Mouse (Mus musculus) hindbrain, embryonic 11.5 days (tissue): ENCODE data around the gene Gpam. TPM values are rescaled to one million over a fixed set of nuclear protein-coding genes. Genes with fewer than 3 reads are reported as not detected.

Source experiments
- ATAC-seq: fragments of 200-750 bp; cut with Nextera tagmentation; 2 replicates; pipeline ENCODE4 v1.8.0; 2017; ENCODE audit warnings: mild to moderate bottlenecking, moderate TSS enrichment, moderate library complexity; ENCODE audit not compliant: low FRiP score
- DNase-seq: peaks from one replicate; pipeline ENCODE4 v3.0.0-alpha.2; 2015; ENCODE audit warnings: low spot score
- H3K27ac ChIP-seq: fragments of 300-500 bp; sonication (generic); 2 replicates; pipeline ENCODE4 v1.5.1; 2014; ENCODE audit warnings: mild to moderate bottlenecking, low read depth, low read length
- H3K27me3 ChIP-seq: fragments of 300-500 bp; sonication (generic); 2 replicates; pipeline ENCODE4 v1.6.1; 2014; ENCODE audit warnings: mild to moderate bottlenecking, low read length, moderate library complexity, mixed read lengths; ENCODE audit not compliant: control insufficient read depth, insufficient read depth
- H3K36me3 ChIP-seq: fragments of 300-500 bp; sonication (generic); 2 replicates; pipeline ENCODE4 v1.6.1; 2014; ENCODE audit warnings: mild to moderate bottlenecking, low read length, moderate library complexity, mixed read lengths; ENCODE audit not compliant: control insufficient read depth, insufficient read depth
- H3K4me1 ChIP-seq: fragments of 300-500 bp; sonication (generic); replicated peaks from 2 replicates; pipeline ENCODE4 v1.6.1; 2014; ENCODE audit warnings: low read length, mixed read lengths; ENCODE audit not compliant: control insufficient read depth, insufficient read depth
- H3K4me2 ChIP-seq: fragments of 300-500 bp; sonication (generic); replicated peaks from 2 replicates; pipeline ENCODE4 v1.6.1; 2014; ENCODE audit warnings: mild to moderate bottlenecking, low read depth, low read length
- H3K4me3 ChIP-seq: fragments of 300-500 bp; sonication (generic); 2 replicates; pipeline ENCODE4 v1.5.1; 2014; ENCODE audit warnings: low read depth, low read length
- H3K9ac ChIP-seq: fragments of 300-500 bp; sonication (generic); 2 replicates; pipeline ENCODE4 v1.6.1; 2014; ENCODE audit warnings: low read depth, low read length
- H3K9me3 ChIP-seq: fragments of 300-500 bp; sonication (generic); 2 replicates; pipeline ENCODE4 v1.6.1; 2016; ENCODE audit warnings: low read length; ENCODE audit not compliant: control insufficient read depth
- WGBS: fragments of 180-500 bp; shearing (Covaris S2); extraction: QIAGEN DNeasy Blood & Tissue Kit; methylation state at CpG from one replicate; pipeline ENCODE4 v1.1.7; 2014; 5-methylcytosine and 5-hydroxymethylcytosine counted together
- polyA plus RNA-seq: library from polyadenylated mRNA; unstranded; fragments of >200 nt; fragmentation: Nextera tagmentation; extraction: Ambion mirVana; gene quantifications from 2 replicates; pipeline ENCODE4 v1.2.1, GENCODE M21; 2014

Gene Gpam
- polyA plus RNA-seq, 1 experiment from 2014 or later, result 17.5 TPM

DNA sequence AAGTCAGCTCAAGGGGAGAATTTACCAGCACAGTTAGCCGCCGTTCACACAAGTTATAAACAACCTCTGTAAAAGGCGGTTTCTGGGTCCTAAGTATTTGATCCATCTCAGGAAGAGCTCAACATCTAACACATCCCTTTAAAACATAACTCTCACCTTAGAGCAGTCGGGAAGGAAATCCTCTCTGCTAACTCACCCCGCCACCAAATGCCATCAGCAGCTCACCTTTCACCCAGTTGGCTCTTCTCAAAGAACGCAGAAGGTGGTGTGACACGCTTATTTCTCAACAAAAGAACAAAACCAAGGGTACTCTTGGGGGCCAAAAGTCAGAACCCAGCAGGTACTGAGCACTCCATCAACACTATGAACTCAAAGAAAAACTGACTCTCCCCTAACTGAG is 31.5 kb downstream of the Gpam start:
- DNase-seq, result no peak
- Histone ChIP-seq H3K27me3 (no peaks in the 10 kb centered on the region), H3K27ac (no peak overlapping the region), H3K4me2 (no peak overlapping the region), H3K4me3 (no peak overlapping the region), H3K4me1 (0 out of 2 replicates have a peak, but pooled peaks cover 5% of the 10 kb centered on the region), H3K36me3 (no peaks in the 10 kb centered on the region), H3K9me3 (no peaks in the 10 kb centered on the region), H3K9ac (no peak overlapping the region)
- WGBS, result 87% methylated on average over 7 of the region's 7 CpGs
- ATAC-seq, result no peak

- no peaks in the 10 kb centered on the region for H3K36me3 ChIP-seq
- H3K9ac ChIP-seq, result no peak overlapping the region
- H3K27me3 ChIP-seq, result no peaks in the 10 kb centered on the region
- H3K4me1 ChIP-seq, result no peaks in the 10 kb centered on the region
- no peak for ATAC-seq
- H3K9me3 ChIP-seq, result no peaks in the 10 kb centered on the region
- no peak overlapping the region for H3K4me3 ChIP-seq
- DNase-seq, result no peak
- H3K4me2 ChIP-seq, result no peak overlapping the region
- 89% methylated on average over 17 of the region's 17 CpGs for WGBS
- no peak overlapping the region for H3K27ac ChIP-seq
Measured at GRCm38 (mm10) chr19:55091602-55092413, 35.2 kb downstream of the Gpam start.

DNA sequence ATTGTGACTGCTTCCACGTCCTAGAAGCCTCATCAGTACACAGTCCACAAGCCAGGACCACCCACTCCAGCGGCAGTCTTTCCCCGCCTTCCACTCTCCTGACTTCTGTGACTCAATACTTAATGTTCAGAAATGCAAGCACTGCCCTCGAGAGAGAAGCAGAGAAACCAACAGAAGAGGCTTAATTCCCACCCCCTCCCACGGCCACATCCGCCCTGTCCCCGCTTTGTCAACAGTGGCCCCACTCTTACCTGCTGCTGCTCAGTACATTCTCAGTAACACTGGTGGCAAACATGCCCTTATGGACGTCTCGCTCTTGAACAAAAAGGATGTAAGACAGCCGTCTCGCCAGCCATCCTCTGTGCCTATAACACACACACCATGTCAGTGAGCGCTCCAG is 36.2 kb downstream of the Gpam start:
- DNase-seq (no peak), ATAC-seq (no peak)
- no peaks in the 10 kb centered on the region for H3K9me3 ChIP-seq
- no peaks in the 10 kb centered on the region for H3K4me1 ChIP-seq
- no peak overlapping the region for H3K4me2 ChIP-seq
- peaks cover 3% of the 10 kb centered on the region; the same call in 1 of the 2 replicates for H3K36me3 ChIP-seq
- H3K27ac ChIP-seq, result no peak overlapping the region
- WGBS, result 92% methylated on average over 12 of the region's 12 CpGs
- no peaks in the 10 kb centered on the region for H3K27me3 ChIP-seq
- H3K9ac ChIP-seq, result no peak overlapping the region
- no peak overlapping the region for H3K4me3 ChIP-seq

DNA sequence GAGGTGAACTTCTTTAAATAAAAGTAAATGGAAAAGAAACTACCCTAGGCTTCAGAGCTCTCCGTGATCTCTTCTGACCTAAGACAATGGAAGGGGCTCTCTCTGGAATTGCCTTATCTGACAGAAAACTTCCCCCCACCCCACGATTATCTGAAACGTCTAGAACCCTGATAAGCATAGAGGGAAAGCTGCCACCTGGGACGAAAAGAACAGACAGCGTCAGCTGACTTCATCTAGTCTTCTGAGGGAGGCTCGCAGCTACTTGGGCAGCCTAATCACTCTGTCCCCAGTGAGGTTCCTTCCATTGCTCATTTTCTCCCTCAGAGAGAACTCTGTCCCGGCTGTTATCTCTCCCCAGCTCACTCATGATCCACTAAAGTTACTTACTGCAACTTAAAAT is 36.9 kb downstream of the Gpam start:
- Histone ChIP-seq H3K27ac (no peak overlapping the region), H3K4me1 (no peaks in the 10 kb centered on the region), H3K9ac (no peak overlapping the region), H3K36me3 (peaks cover 3% of the 10 kb centered on the region; the same call in 1 of the 2 replicates), H3K27me3 (no peaks in the 10 kb centered on the region), H3K4me3 (no peak overlapping the region), H3K9me3 (no peaks in the 10 kb centered on the region), H3K4me2 (no peak overlapping the region)
- ATAC-seq, result no peak
- 85% methylated on average over 7 of the region's 7 CpGs for WGBS
- DNase-seq, result no peak

DNA sequence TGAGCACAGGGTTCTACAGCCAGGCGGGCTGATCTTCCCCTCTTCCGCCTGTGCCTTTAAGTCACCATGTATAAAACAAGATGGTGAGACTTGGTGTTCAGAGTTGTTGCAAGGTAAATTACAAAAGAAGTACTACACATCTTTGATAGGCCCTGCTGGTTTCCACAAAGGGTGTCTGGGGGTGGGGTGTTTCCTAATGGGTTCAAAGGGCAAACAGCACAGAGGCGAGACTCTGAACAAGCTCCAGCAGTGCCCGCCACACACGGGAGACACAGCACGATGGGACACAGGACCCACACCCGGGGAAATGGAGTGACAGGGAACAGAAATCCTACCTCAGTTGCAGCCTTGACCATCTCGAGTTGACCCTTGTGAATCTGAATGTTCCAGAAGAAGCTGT is 39.3 kb downstream of the Gpam start:
- Histone ChIP-seq H3K27ac (no peak overlapping the region), H3K4me3 (no peak overlapping the region), H3K4me2 (no peak overlapping the region), H3K9me3 (no peaks in the 10 kb centered on the region), H3K4me1 (no peaks in the 10 kb centered on the region), H3K36me3 (peaks cover 3% of the 10 kb centered on the region; the same call in 1 of the 2 replicates), H3K9ac (no peak overlapping the region), H3K27me3 (no peaks in the 10 kb centered on the region)
- ATAC-seq, result no peak
- DNase-seq, result no peak
- 86% methylated on average over 8 of the region's 8 CpGs for WGBS

DNA sequence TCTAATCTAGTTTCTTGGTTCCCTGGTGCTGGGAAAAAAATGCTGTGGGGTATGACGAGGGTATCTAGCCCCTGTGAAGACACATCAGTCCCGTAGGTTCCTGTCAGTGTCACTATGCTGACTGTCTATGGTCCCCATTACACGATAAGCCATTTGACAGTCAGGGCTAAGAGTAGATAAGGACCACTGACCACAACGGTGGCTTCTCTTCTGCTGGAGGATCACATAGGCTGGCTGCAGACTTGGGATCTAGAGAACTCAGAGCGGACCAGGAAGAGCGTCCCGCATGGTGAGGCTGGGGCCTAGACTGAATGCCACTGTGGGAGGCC is 41.2 kb downstream of the Gpam start:
- ATAC-seq, result no peak

DNA sequence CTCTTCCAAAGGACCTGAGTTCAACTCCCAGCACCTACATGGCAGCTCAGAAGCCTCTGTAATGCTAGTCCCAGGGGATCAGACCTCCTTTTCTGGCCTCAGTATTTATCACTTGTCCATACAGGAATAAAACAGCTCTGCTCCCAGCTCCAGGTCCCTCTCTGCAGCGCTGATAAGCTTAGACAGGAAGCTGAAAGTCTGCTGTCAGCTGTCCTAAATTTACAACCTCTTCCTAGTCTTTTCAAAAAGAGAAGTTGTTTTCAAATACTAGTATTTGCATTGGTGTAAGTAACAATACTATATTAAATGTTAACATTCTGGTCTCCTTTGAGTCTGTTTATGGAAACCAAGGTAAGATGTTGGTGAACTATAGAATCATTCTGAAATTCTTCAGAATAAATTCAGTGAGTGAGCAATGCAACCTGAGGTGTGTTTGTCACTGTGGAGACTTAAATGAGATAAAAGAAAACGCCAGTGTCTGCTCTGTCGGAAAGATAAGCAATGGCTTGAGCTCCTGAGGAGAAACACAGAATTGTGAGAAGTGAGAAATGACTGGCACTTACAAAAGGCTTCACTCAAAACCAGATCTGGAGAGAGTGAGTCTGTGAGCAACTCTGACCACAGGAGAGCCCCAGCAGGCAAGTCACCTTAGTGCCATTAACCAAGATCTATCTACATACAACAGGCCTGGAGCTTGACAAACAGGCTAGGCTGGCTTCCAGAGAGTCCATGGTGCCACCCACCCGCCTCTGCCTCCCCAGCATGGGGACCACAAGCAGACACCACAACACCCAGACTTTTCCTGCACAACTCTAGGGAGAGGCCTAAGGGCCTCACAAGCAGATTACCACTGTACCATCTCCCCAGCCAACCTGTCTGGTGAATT is 41.8 kb downstream of the Gpam start:
- Histone ChIP-seq H3K36me3 (peaks cover 3% of the 10 kb centered on the region; the same call in 1 of the 2 replicates), H3K9ac (no peak overlapping the region), H3K4me2 (no peak overlapping the region), H3K27ac (no peak overlapping the region), H3K27me3 (no peaks in the 10 kb centered on the region), H3K4me1 (no peaks in the 10 kb centered on the region), H3K4me3 (no peak overlapping the region), H3K9me3 (no peaks in the 10 kb centered on the region)
- 90% methylated on average over 4 of the region's 4 CpGs for WGBS
- ATAC-seq (no peak), DNase-seq (no peak)

More for the DNA sequence above, 41.2 kb downstream of the Gpam start:
- no peak overlapping the region for H3K4me2 ChIP-seq
- H3K9me3 ChIP-seq, result no peaks in the 10 kb centered on the region
- 94% methylated on average over 7 of the region's 7 CpGs for WGBS
- DNase-seq, result no peak
- no peaks in the 10 kb centered on the region for H3K27me3 ChIP-seq
- H3K9ac ChIP-seq, result no peak overlapping the region
- peaks cover 3% of the 10 kb centered on the region; the same call in 1 of the 2 replicates for H3K36me3 ChIP-seq
- H3K27ac ChIP-seq, result no peak overlapping the region
- H3K4me1 ChIP-seq, result no peaks in the 10 kb centered on the region
- no peak overlapping the region for H3K4me3 ChIP-seq

DNA sequence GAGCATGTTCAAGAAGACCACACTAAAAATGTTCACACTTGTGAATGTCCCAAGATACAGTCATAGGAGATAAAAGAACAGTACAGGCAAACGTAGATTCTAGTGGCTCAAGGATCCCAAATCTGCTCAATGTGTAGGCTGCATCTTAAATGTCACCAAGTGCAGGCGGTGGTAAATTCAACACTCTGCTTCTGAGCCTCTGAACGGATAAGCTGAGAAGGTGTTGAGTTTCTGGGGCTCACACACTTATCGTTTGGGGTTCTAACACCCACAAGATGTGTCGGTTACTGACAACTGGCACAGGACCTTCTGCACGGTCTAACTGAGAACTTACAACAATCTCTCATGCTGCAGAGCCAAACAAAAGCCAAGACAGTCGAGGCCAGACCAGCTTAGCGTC is 50.2 kb downstream of the Gpam start:
- Histone ChIP-seq H3K9ac (no peak overlapping the region), H3K36me3 (peaks cover 13% of the 10 kb centered on the region; the same call in 1 of the 2 replicates), H3K4me2 (no peak overlapping the region), H3K27me3 (no peaks in the 10 kb centered on the region), H3K4me3 (no peak overlapping the region), H3K9me3 (no peaks in the 10 kb centered on the region), H3K4me1 (0 out of 2 replicates have a peak, but pooled peaks cover 3% of the 10 kb centered on the region), H3K27ac (no peak overlapping the region)
- no peak for ATAC-seq
- 62% methylated on average over 8 of the region's 8 CpGs for WGBS
- no peak for DNase-seq
